Mouse (Mus musculus) megakaryocyte-erythroid progenitor cell, adult 5-6 weeks (primary cell): ENCODE measurements at regions not wholly inside any gene's neighbourhood (a gene's known extent, or its start where the extent isn't known, plus 50 kb on each side); places are given as distances from the start of the nearest gene placed in this dataset.

Experiments used
- ATAC-seq: replicated peaks from 2 replicates; pipeline ENCODE4 v1.8.0; 2016; ENCODE audit warnings: mild to moderate bottlenecking, inconsistent platforms; ENCODE audit not compliant: severe bottlenecking, poor library complexity, low FRiP score, low TSS enrichment

- no peak for ATAC-seq
These were observed 77.8 kb upstream of the Sestd1 start for GRCm38 (mm10) chr2:77358176-77358575.

- ATAC-seq: no peak
These were observed 76.4 kb upstream of the Sestd1 start for GRCm38 (mm10) chr2:77356798-77357197.

GRCm38 (mm10) chr2:77351987-77352628, 71.7 kb upstream of the Sestd1 start:
- ATAC-seq: no peak

GRCm38 (mm10) chr2:77347027-77347426, 66.6 kb upstream of the Sestd1 start:
- no peak for ATAC-seq

GRCm38 (mm10) chr2:77343736-77344440, 63.5 kb upstream of the Sestd1 start:
- ATAC-seq: no peak

GRCm38 (mm10) chr2:77342416-77342815, 62.0 kb upstream of the Sestd1 start:
- no peak for ATAC-seq

GRCm38 (mm10) chr2:77341575-77342332, 61.4 kb upstream of the Sestd1 start:
- ATAC-seq: peak; percentile 98

- ATAC-seq: no peak
These were observed 59.7 kb upstream of the Sestd1 start for GRCm38 (mm10) chr2:77340076-77340475.

- no peak for ATAC-seq
These were observed 57.5 kb upstream of the Sestd1 start for GRCm38 (mm10) chr2:77337786-77338406.

- ATAC-seq: no peak
These were observed 56.9 kb upstream of the Sestd1 start for GRCm38 (mm10) chr2:77337318-77337717.

GRCm38 (mm10) chr2:77336810-77337209, 56.4 kb upstream of the Sestd1 start:
- ATAC-seq: no peak

GRCm38 (mm10) chr2:77334706-77335105, 54.3 kb upstream of the Sestd1 start:
- no peak for ATAC-seq

GRCm38 (mm10) chr2:77333394-77334079, 53.1 kb upstream of the Sestd1 start:
- no peak for ATAC-seq
